Mouse (Mus musculus) liver, postnatal 0 days (tissue): Measurements from ENCODE around the gene Tnfsf12. TPM values are rescaled to one million over a fixed set of nuclear protein-coding genes. Genes with fewer than 3 reads are reported as not detected.

Experiments
- ATAC-seq: fragments of 200-750 bp; cut with Nextera tagmentation; 2 replicates; pipeline ENCODE4 v1.8.0; 2017; ENCODE audit warnings: mild to moderate bottlenecking, moderate library complexity
- DNase-seq: peaks from one replicate; pipeline ENCODE4 v3.0.0-alpha.2; 2016
- H3K27ac ChIP-seq: fragments of 300-500 bp; sonication (generic); 2 replicates; pipeline ENCODE4 v1.5.1; 2014; ENCODE audit warnings: antibody characterized with exemption, moderate library complexity, mild to moderate bottlenecking, low read depth
- H3K27me3 ChIP-seq: fragments of 300-500 bp; sonication (generic); 2 replicates; pipeline ENCODE4 v1.6.1; 2014; ENCODE audit warnings: low read length, control low read depth, mixed read lengths; ENCODE audit not compliant: insufficient read depth
- H3K36me3 ChIP-seq: fragments of 300-500 bp; sonication (generic); replicated peaks from 2 replicates; pipeline ENCODE4 v1.6.1; 2014; ENCODE audit warnings: mild to moderate bottlenecking, control low read depth, low read length, moderate library complexity, mixed read lengths; ENCODE audit not compliant: insufficient read depth
- H3K4me1 ChIP-seq: fragments of 300-500 bp; sonication (generic); 2 replicates; pipeline ENCODE4 v1.6.1; 2014; ENCODE audit warnings: antibody characterized with exemption, mild to moderate bottlenecking, control low read depth; ENCODE audit not compliant: insufficient read depth
- H3K4me2 ChIP-seq: fragments of 300-500 bp; sonication (generic); 2 replicates; pipeline ENCODE4 v1.6.1; 2014; ENCODE audit warnings: low read depth, mild to moderate bottlenecking, low read length, moderate library complexity, mixed read lengths
- H3K4me3 ChIP-seq: fragments of 300-500 bp; sonication (generic); 2 replicates; pipeline ENCODE4 v1.5.1; 2014; ENCODE audit warnings: low read depth, low read length
- H3K9ac ChIP-seq: fragments of 300-500 bp; sonication (generic); replicated peaks from 2 replicates; pipeline ENCODE4 v1.6.1; 2014; ENCODE audit warnings: mild to moderate bottlenecking, moderate library complexity
- H3K9me3 ChIP-seq: fragments of 300-500 bp; sonication (generic); 2 replicates; pipeline ENCODE4 v1.6.1; 2016; ENCODE audit warnings: mild to moderate bottlenecking, control low read depth, low read length, mixed read lengths
- CTCF ChIP-seq: sonication (generic); IDR thresholded peaks from 2 replicates; pipeline ENCODE4 v1.5.1; 2016; ENCODE audit warnings: antibody characterized with exemption, low read depth
- EP300 ChIP-seq: IDR thresholded peaks from 2 replicates; pipeline ENCODE4 v1.6.1; 2016; ENCODE audit warnings: antibody characterized with exemption, low read depth, mild to moderate bottlenecking
- WGBS: fragments of 180-500 bp; shearing (Covaris S2); extraction: QIAGEN DNeasy Blood & Tissue Kit; methylation state at CpG from one replicate; pipeline ENCODE4 v1.1.7; 2014; ENCODE audit not compliant: insufficient replicate concordance; 5-methylcytosine and 5-hydroxymethylcytosine counted together
- polyA plus RNA-seq: library from polyadenylated mRNA; unstranded; fragments of >200 nt; fragmentation: Nextera tagmentation; extraction: Ambion mirVana; gene quantifications from 2 replicates; pipeline ENCODE4 v1.2.1, GENCODE M21; 2015

The Tnfsf12 gene
- polyA plus RNA-seq, 1 experiment from 2014 or later: 2.8 TPM

- Histone ChIP-seq H3K4me3 (peak within 1 kb of the TSS; percentile 53), H3K9me3 (no peaks in the 10 kb centered on the region), H3K4me1 (peaks cover 25% of the 10 kb centered on the region), H3K9ac (peak within 1 kb of the TSS; percentile 57), H3K27ac (peak within 1 kb of the TSS; percentile 97), H3K4me2 (peak within 1 kb of the TSS; percentile 66), H3K36me3 (peaks cover 34% of the 10 kb centered on the region), H3K27me3 (no peaks in the 10 kb centered on the region)
- TF ChIP-seq EP300: peak; percentile 64; the same call in 1 of the 2 replicates
- peak; percentile 61 for TF ChIP-seq CTCF
- DNase-seq (peak; percentile 93), ATAC-seq (peak; percentile 95)
- WGBS: 1% methylated on average over 48 of the region's 48 CpGs
These were observed 33.3 kb downstream of the Tnfsf12 start, which contains the start of gene Mpdu1 for GRCm38 (mm10) chr11:69662213-69662966. TSS of gene Mpdu1 (minus strand) at chr11:69662642.

- no peak for DNase-seq
- peaks cover 27% of the 10 kb centered on the region for H3K4me1 ChIP-seq
- WGBS: 49% methylated on average over 3 of the region's 3 CpGs
These were observed 34.3 kb downstream of the Tnfsf12 start for GRCm38 (mm10) chr11:69661221-69661881.

GRCm38 (mm10) chr11:69657462-69657881 lies 38.2 kb downstream of the Tnfsf12 start:
- H3K27me3 ChIP-seq: no peaks in the 10 kb centered on the region
- no peak for TF ChIP-seq EP300
- TF ChIP-seq CTCF: no peak
- no peak for ATAC-seq
- no peak overlapping the region for H3K27ac ChIP-seq
- H3K9me3 ChIP-seq: no peaks in the 10 kb centered on the region
- H3K9ac ChIP-seq: no peak overlapping the region
- DNase-seq: no peak
- H3K36me3 ChIP-seq: peaks cover 36% of the 10 kb centered on the region
- WGBS: 87% methylated on average over 15 of the region's 15 CpGs
- no peak overlapping the region for H3K4me2 ChIP-seq
- peaks cover 14% of the 10 kb centered on the region for H3K4me1 ChIP-seq
- no peak overlapping the region for H3K4me3 ChIP-seq

More at GRCm38 (mm10) chr11:69661221-69661881, 34.3 kb downstream of the Tnfsf12 start:
- peaks cover 39% of the 10 kb centered on the region for H3K36me3 ChIP-seq
- TF ChIP-seq CTCF (no peak), EP300 (no peak)
- peak overlapping the region; percentile 57 for H3K9ac ChIP-seq
- no peaks in the 10 kb centered on the region for H3K9me3 ChIP-seq
- no peaks in the 10 kb centered on the region for H3K27me3 ChIP-seq
- peak overlapping the region; percentile 66 for H3K4me2 ChIP-seq
- ATAC-seq: no peak
- H3K27ac ChIP-seq: peak overlapping the region; percentile 97
- H3K4me3 ChIP-seq: peak overlapping the region; percentile 53

GRCm38 (mm10) chr11:69656617-69657461 lies 38.8 kb downstream of the Tnfsf12 start:
- Histone ChIP-seq H3K27me3 (no peaks in the 10 kb centered on the region), H3K36me3 (peaks cover 43% of the 10 kb centered on the region), H3K4me2 (no peak overlapping the region), H3K27ac (no peak overlapping the region), H3K9me3 (no peaks in the 10 kb centered on the region), H3K4me3 (no peak overlapping the region), H3K9ac (no peak overlapping the region), H3K4me1 (peaks cover 14% of the 10 kb centered on the region)
- ATAC-seq: no peak
- DNase-seq: peak; percentile 61
- TF ChIP-seq CTCF (peak; percentile 92), EP300 (no peak)
- WGBS: 68% methylated on average over 10 of the region's 10 CpGs

- Histone ChIP-seq H3K27ac (no peak overlapping the region), H3K4me3 (no peak overlapping the region)
- 79% methylated on average over 5 of the region's 5 CpGs for WGBS
These were observed 39.6 kb downstream of the Tnfsf12 start for GRCm38 (mm10) chr11:69656065-69656455.

More at GRCm38 (mm10) chr11:69656065-69656455, 39.6 kb downstream of the Tnfsf12 start:
- Histone ChIP-seq H3K4me1 (peaks cover 8% of the 10 kb centered on the region), H3K4me2 (no peak overlapping the region), H3K27me3 (no peaks in the 10 kb centered on the region), H3K9me3 (no peaks in the 10 kb centered on the region), H3K36me3 (peaks cover 50% of the 10 kb centered on the region), H3K9ac (no peak overlapping the region)
- TF ChIP-seq CTCF (no peak), EP300 (no peak)
- DNase-seq: no peak
- ATAC-seq: no peak
